Mouse (Mus musculus) testis, postnatal 10 days (tissue): ENCODE data around the gene Bhlhe23.

Experiments
- DNase-seq: peaks from one replicate; pipeline ENCODE4 v3.0.0; 2021; ENCODE audit warnings: low spot score

Bhlhe23 gene

GRCm38 (mm10) chr2:180725414-180725778, 51.3 kb downstream of the Bhlhe23 start:
- DNase-seq, result no peak

GRCm38 (mm10) chr2:180724585-180725413, 51.9 kb downstream of the Bhlhe23 start, which contains the start of gene Slc17a9:
Gene Slc17a9 (plus strand): TSS chr2:180725263.
- DNase-seq, result peak; percentile 57
